Mouse (Mus musculus): ENCODE data around the gene 1700037C18Rik. TPM values are rescaled to one million over a fixed set of nuclear protein-coding genes. Genes with fewer than 3 reads are reported as not detected.

1700037C18Rik gene
- 5.8 and 7.2 TPM in 2 replicates for polyA plus RNA-seq (2014; fragmentation: Nextera tagmentation; extraction: Ambion mirVana)

DNA sequence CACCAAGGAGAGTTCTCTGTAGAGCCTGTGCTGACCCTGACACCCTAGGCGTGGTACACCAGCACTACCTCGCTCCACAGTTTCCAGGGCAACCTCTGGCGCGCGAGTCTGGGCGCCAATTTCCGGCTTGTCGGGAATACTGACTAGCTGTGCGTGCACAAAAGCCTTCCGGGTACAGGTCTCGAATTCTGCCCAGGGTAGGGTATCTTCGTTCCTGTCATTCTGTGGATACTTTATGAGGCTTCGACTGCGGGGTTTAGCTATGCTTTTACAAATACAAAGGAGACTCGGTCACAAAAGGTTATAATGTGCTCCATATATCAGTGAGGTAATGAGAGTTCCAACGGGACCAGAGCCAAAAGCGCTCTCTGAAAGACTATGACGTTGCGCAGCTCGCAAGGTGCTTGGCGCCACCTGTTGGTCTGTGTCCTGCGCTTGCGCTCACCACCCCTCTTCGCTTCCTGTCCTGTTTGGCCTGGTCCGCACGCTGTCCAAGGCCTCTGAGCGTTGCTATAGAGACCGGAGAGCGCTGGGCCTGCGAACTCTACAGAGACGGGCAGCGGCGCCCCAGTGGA lies at the start of gene 1700037C18Rik, which contains the start of gene Cluap1:
Gene 1700037C18Rik, minus strand, starts transcription at position 153 of the 575 bp plus-strand sequence.
Gene Cluap1, plus strand, starts transcription at position 265 of the 575 bp plus-strand sequence.
- under 1% methylated on average over 33 of the region's 33 CpGs for WGBS
- peak within 1 kb of the TSS; percentile 62 for H3K4me3 ChIP-seq (ENCODE audit: low read depth, low read length)
- no peaks in the 10 kb centered on the region for H3K27me3 ChIP-seq (ENCODE audit: insufficient read depth, low read length)
- no peaks in the 10 kb centered on the region for H3K9me3 ChIP-seq (ENCODE audit: low read depth, low read length)
- ATAC-seq (ENCODE audit: insufficient read depth) (peak; percentile 99), DNase-seq (peak; percentile 96)
- no peaks in the 10 kb centered on the region for H3K4me1 ChIP-seq (ENCODE audit: insufficient read depth)
- H3K27ac ChIP-seq (ENCODE audit: low read depth), result peak within 1 kb of the TSS; percentile 72
- peaks cover 36% of the 10 kb centered on the region for H3K36me3 ChIP-seq (ENCODE audit: insufficient read depth)
- TF ChIP-seq CTCF (IDR thresholded peaks at IDR 0.05; ENCODE audit: low read depth), result peak; percentile 83
- H3K9ac ChIP-seq, result peak within 1 kb of the TSS; percentile 75
- peak within 1 kb of the TSS; percentile 83 for H3K4me2 ChIP-seq

- no peak overlapping the region for H3K27ac ChIP-seq (ENCODE audit: low read depth)
- H3K4me1 ChIP-seq (ENCODE audit: insufficient read depth), result no peaks in the 10 kb centered on the region
- H3K4me2 ChIP-seq, result no peak overlapping the region
- no peak for ATAC-seq (ENCODE audit: insufficient read depth)
- WGBS, result 85% methylated on average over 6 of the region's 6 CpGs
- H3K36me3 ChIP-seq (ENCODE audit: insufficient read depth), result no peaks in the 10 kb centered on the region
- no peak overlapping the region for H3K9ac ChIP-seq
- H3K27me3 ChIP-seq (ENCODE audit: insufficient read depth, low read length), result no peaks in the 10 kb centered on the region
- TF ChIP-seq CTCF (IDR thresholded peaks at IDR 0.05; ENCODE audit: low read depth), result no peak
- no peak overlapping the region for H3K4me3 ChIP-seq (ENCODE audit: low read depth, low read length)
- no peaks in the 10 kb centered on the region for H3K9me3 ChIP-seq (ENCODE audit: low read depth, low read length)
- DNase-seq, result no peak
These were observed 47.9 kb upstream of the 1700037C18Rik start for GRCm38 (mm10) chr16:3956369-3956768.

DNA sequence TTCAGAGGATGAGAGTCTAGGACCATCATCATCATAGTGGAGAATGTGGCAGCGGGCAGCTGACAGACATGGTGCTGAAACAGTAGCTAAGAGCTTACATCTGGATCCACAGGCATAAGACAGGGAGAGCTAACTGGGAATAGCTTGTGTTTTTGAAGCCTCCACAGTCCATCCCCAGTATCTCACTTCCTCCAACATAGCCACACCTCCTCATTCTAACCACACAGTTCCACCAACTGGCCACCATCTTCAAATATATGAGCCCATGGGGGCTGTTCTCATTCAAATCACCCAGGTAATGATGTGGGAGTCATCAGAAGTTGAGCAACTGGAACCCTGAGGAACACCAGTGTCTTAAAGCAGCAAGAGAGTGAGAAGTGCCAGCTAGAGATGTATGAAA lies 42.7 kb upstream of the 1700037C18Rik start:
- Histone ChIP-seq H3K9ac (no peak overlapping the region), H3K4me2 (no peak overlapping the region), H3K4me1 (ENCODE audit: insufficient read depth) (no peaks in the 10 kb centered on the region), H3K27ac (ENCODE audit: low read depth) (no peak overlapping the region), H3K36me3 (ENCODE audit: insufficient read depth) (no peaks in the 10 kb centered on the region), H3K4me3 (ENCODE audit: low read depth, low read length) (no peak overlapping the region), H3K27me3 (ENCODE audit: insufficient read depth, low read length) (no peaks in the 10 kb centered on the region), H3K9me3 (ENCODE audit: low read depth, low read length) (no peaks in the 10 kb centered on the region)
- ATAC-seq (ENCODE audit: insufficient read depth) (no peak), DNase-seq (no peak)
- no peak for TF ChIP-seq CTCF (IDR thresholded peaks at IDR 0.05; ENCODE audit: low read depth)
- WGBS, result 70% methylated on average over 1 of the region's 1 CpGs

DNA sequence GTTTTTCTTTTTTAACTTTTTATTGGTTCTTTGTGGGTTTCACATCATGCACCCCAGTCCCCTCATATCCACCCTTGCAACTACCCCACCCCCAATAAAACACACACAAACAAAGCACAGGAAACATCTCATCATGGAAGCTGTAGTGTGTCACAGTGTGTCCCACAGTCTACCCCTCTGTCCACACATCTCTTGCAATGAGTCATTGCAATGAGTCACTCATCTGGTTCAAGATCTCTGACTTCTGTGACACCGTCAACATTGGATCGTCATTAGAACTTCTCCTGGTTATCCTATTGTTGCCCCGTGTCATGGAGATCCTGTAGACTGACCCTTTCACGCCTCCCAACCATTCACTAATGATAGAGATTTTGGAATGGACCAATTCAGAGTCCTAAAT lies 26.2 kb upstream of the 1700037C18Rik start:
- H3K4me1 ChIP-seq (ENCODE audit: insufficient read depth), result no peaks in the 10 kb centered on the region
- no peaks in the 10 kb centered on the region for H3K9me3 ChIP-seq (ENCODE audit: low read depth, low read length)
- H3K4me2 ChIP-seq, result no peak overlapping the region
- H3K27ac ChIP-seq (ENCODE audit: low read depth), result no peak overlapping the region
- 90% methylated on average over 4 of the region's 4 CpGs for WGBS
- no peak overlapping the region for H3K4me3 ChIP-seq (ENCODE audit: low read depth, low read length)
- TF ChIP-seq CTCF (IDR thresholded peaks at IDR 0.05; ENCODE audit: low read depth), result no peak
- no peaks in the 10 kb centered on the region for H3K27me3 ChIP-seq (ENCODE audit: insufficient read depth, low read length)
- ATAC-seq (ENCODE audit: insufficient read depth), result no peak
- peaks cover 59% of the 10 kb centered on the region; the same call in 1 of the 2 replicates for H3K36me3 ChIP-seq (ENCODE audit: insufficient read depth)
- H3K9ac ChIP-seq, result no peak overlapping the region
- no peak for DNase-seq

GRCm38 (mm10) chr16:3934091-3934490 lies 25.6 kb upstream of the 1700037C18Rik start:
- peak; percentile 6 for DNase-seq
- peaks cover 58% of the 10 kb centered on the region; the same call in 1 of the 2 replicates for H3K36me3 ChIP-seq (ENCODE audit: insufficient read depth)
- no peak for ATAC-seq (ENCODE audit: insufficient read depth)
- 86% methylated on average over 1 of the region's 1 CpGs for WGBS
- H3K27me3 ChIP-seq (ENCODE audit: insufficient read depth, low read length), result no peaks in the 10 kb centered on the region
- H3K9me3 ChIP-seq (ENCODE audit: low read depth, low read length), result no peaks in the 10 kb centered on the region
- H3K27ac ChIP-seq (ENCODE audit: low read depth), result no peak overlapping the region
- H3K4me1 ChIP-seq (ENCODE audit: insufficient read depth), result no peaks in the 10 kb centered on the region
- no peak overlapping the region for H3K4me3 ChIP-seq (ENCODE audit: low read depth, low read length)
- no peak for TF ChIP-seq CTCF (IDR thresholded peaks at IDR 0.05; ENCODE audit: low read depth)
- no peak overlapping the region for H3K9ac ChIP-seq
- no peak overlapping the region for H3K4me2 ChIP-seq

GRCm38 (mm10) chr16:3933536-3933935 lies 25.0 kb upstream of the 1700037C18Rik start:
- Histone ChIP-seq H3K4me3 (ENCODE audit: low read depth, low read length) (no peak overlapping the region), H3K27ac (ENCODE audit: low read depth) (no peak overlapping the region), H3K36me3 (ENCODE audit: insufficient read depth) (peaks cover 54% of the 10 kb centered on the region; the same call in 1 of the 2 replicates), H3K27me3 (ENCODE audit: insufficient read depth, low read length) (no peaks in the 10 kb centered on the region), H3K4me2 (no peak overlapping the region), H3K4me1 (ENCODE audit: insufficient read depth) (no peaks in the 10 kb centered on the region), H3K9ac (no peak overlapping the region), H3K9me3 (ENCODE audit: low read depth, low read length) (no peaks in the 10 kb centered on the region)
- DNase-seq (no peak), ATAC-seq (ENCODE audit: insufficient read depth) (no peak)
- TF ChIP-seq CTCF (IDR thresholded peaks at IDR 0.05; ENCODE audit: low read depth), result no peak
- WGBS, result 87% methylated on average over 6 of the region's 6 CpGs

- Histone ChIP-seq H3K4me3 (ENCODE audit: low read depth, low read length) (no peak overlapping the region), H3K36me3 (ENCODE audit: insufficient read depth) (peaks cover 40% of the 10 kb centered on the region), H3K4me1 (ENCODE audit: insufficient read depth) (no peaks in the 10 kb centered on the region), H3K27me3 (ENCODE audit: insufficient read depth, low read length) (no peaks in the 10 kb centered on the region), H3K4me2 (no peak overlapping the region), H3K9me3 (ENCODE audit: low read depth, low read length) (no peaks in the 10 kb centered on the region), H3K9ac (no peak overlapping the region), H3K27ac (ENCODE audit: low read depth) (no peak overlapping the region)
- no peak for ATAC-seq (ENCODE audit: insufficient read depth)
- 81% methylated on average over 7 of the region's 7 CpGs for WGBS
- peak; percentile 16 for DNase-seq
- no peak for TF ChIP-seq CTCF (IDR thresholded peaks at IDR 0.05; ENCODE audit: low read depth)
These were observed 20.7 kb upstream of the 1700037C18Rik start for GRCm38 (mm10) chr16:3929151-3929550.

Measured in lung, embryonic 14.5 days (tissue).